Mouse (Mus musculus) forebrain, embryonic 12.5 days (tissue): Measurements from ENCODE around the gene 6030468B19Rik. TPM values are rescaled to one million over a fixed set of nuclear protein-coding genes. Genes with fewer than 3 reads are reported as not detected.
A peak's percentile ranks its signal among the peaks of the same experiment; 100 is the strongest.
"Not testable (repeated sequence)": the region's sequence is repeated elsewhere in the genome, so short reads cannot be mapped to it uniquely, and the experiment has no call there.

ENCODE experiments used
- ATAC-seq: fragments of 200-750 bp; cut with Nextera tagmentation; 2 replicates; pipeline ENCODE4 v1.8.0; 2017; ENCODE audit warnings: moderate TSS enrichment; ENCODE audit not compliant: low FRiP score
- H3K27ac ChIP-seq: fragments of 300-500 bp; sonication (generic); 2 replicates; pipeline ENCODE4 v1.5.1; 2016; ENCODE audit warnings: mild to moderate bottlenecking
- H3K27me3 ChIP-seq: fragments of 300-500 bp; sonication (generic); 2 replicates; pipeline ENCODE4 v1.6.1; 2016; ENCODE audit warnings: mild to moderate bottlenecking
- H3K36me3 ChIP-seq: fragments of 300-500 bp; sonication (generic); replicated peaks from 2 replicates; pipeline ENCODE4 v1.6.1; 2016; ENCODE audit warnings: mild to moderate bottlenecking
- H3K4me1 ChIP-seq: fragments of 300-500 bp; sonication (generic); 2 replicates; pipeline ENCODE4 v1.6.1; 2016
- H3K4me2 ChIP-seq: fragments of 300-500 bp; sonication (generic); 2 replicates; pipeline ENCODE4 v1.6.1; 2016; ENCODE audit warnings: mild to moderate bottlenecking, moderate library complexity
- H3K4me3 ChIP-seq: fragments of 300-500 bp; sonication (generic); replicated peaks from 2 replicates; pipeline ENCODE4 v1.5.1; 2016; ENCODE audit warnings: mild to moderate bottlenecking
- H3K9ac ChIP-seq: fragments of 300-500 bp; sonication (generic); 2 replicates; pipeline ENCODE4 v1.6.1; 2016; ENCODE audit warnings: mild to moderate bottlenecking
- H3K9me3 ChIP-seq: fragments of 300-500 bp; sonication (generic); 2 replicates; pipeline ENCODE4 v1.6.1; 2016
- WGBS: fragments of 180-500 bp; shearing (Covaris S2); methylation state at CpG from one replicate; pipeline ENCODE4 v1.1.7; 2016; 5-methylcytosine and 5-hydroxymethylcytosine counted together
- polyA plus RNA-seq: library from polyadenylated mRNA; unstranded; fragments of >200 nt; fragmentation: Nextera tagmentation; extraction: Ambion mirVana; gene quantifications from 2 replicates; pipeline ENCODE4 v1.2.1, GENCODE M21; 2016

The 6030468B19Rik gene
- polyA plus RNA-seq, 1 experiment from 2014 or later, result not detected

- Histone ChIP-seq H3K9me3 (no peaks in the 10 kb centered on the region), H3K27me3 (peaks cover 76% of the 10 kb centered on the region)
Measured at GRCm38 (mm10) chr11:117780199-117780515, 17.3 kb upstream of the 6030468B19Rik start.

DNA sequence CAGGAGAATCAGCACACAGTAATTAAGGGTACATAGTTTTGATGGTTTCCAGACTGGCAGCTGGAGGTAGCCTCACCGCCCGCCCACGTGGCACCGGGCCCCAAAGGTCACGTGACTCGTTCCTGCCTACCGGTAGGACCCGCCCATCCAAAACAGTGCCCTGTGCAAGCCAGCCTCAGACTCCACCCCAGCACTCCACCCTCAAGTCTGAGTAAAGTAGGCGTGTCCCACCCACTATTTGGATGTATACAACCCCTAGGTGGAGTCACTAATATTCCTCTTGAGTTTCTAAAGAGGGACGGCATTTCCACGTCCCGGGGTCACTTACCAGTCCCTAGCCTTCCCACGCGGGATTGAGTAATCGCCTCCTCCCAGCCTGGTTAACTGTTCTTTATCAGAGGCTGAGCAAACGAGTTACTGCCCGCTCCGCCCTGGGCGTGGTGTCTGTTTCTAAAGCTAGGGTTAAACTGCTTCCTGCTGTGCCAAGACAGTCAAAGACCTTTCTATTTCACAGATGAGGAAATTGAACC is 16.8 kb upstream of the 6030468B19Rik start:
- peaks cover 77% of the 10 kb centered on the region for H3K27me3 ChIP-seq
- no peak; the same call in 1 of the 2 replicates for ATAC-seq
- peaks cover 41% of the 10 kb centered on the region for H3K4me1 ChIP-seq
- no peaks in the 10 kb centered on the region for H3K36me3 ChIP-seq
- H3K9me3 ChIP-seq, result no peaks in the 10 kb centered on the region
- 3% methylated on average over 19 of the region's 19 CpGs for WGBS
- H3K9ac ChIP-seq, result peak overlapping the region; percentile 33
- no peak overlapping the region for H3K27ac ChIP-seq
- H3K4me3 ChIP-seq, result peak overlapping the region; percentile 33
- peak overlapping the region; percentile 56 for H3K4me2 ChIP-seq

More at GRCm38 (mm10) chr11:117780199-117780515, 17.3 kb upstream of the 6030468B19Rik start:
- H3K4me3 ChIP-seq, result peak overlapping the region; percentile 33
- H3K4me1 ChIP-seq, result peaks cover 41% of the 10 kb centered on the region
- ATAC-seq, result 0 out of 2 replicates have a peak, but pooled peaks have one; percentile 21
- peak overlapping the region; percentile 56 for H3K4me2 ChIP-seq
- no peaks in the 10 kb centered on the region for H3K36me3 ChIP-seq
- WGBS, result 2% methylated on average over 17 of the region's 17 CpGs
- H3K9ac ChIP-seq, result peak overlapping the region; percentile 33
- no peak overlapping the region; the same call in 1 of the 2 replicates for H3K27ac ChIP-seq

DNA sequence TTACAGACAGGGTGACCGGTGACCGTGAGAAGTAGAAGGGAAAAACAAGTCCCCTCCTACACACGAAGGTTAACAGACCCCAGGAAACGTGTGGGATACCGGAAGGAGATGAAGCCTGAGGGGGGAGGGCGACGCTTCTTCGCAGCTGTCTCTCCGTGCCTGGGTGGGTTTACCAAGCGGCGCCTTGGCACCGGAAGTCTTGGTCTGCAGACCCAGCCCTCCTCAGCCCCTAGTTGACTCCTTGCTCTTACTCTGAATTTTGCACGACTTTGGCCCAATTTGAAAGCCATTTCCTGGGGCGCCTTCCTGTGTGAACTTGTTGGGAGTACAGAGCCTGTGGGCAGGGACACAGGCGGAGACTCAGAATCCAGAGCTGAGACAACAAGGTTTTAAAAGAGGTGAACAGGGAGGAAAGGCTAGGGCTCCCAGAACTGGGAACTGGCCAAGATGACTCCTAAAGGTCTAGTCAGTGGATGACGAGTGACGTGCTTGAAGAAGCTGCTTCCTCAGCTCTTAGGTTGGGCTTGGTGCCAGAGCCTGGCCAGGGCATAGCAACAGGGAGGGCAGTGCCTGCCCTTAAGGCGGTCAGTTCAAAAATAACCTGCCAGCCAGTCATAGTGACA is 16.1 kb upstream of the 6030468B19Rik start:
- peaks cover 79% of the 10 kb centered on the region for H3K27me3 ChIP-seq
- peak overlapping the region; percentile 33; the same call in 1 of the 2 replicates for H3K4me3 ChIP-seq
- no peaks in the 10 kb centered on the region for H3K9me3 ChIP-seq
- peaks cover 43% of the 10 kb centered on the region for H3K4me1 ChIP-seq
- H3K36me3 ChIP-seq, result no peaks in the 10 kb centered on the region
- no peak overlapping the region for H3K9ac ChIP-seq
- 24% methylated on average over 18 of the region's 18 CpGs for WGBS
- no peak for ATAC-seq
- H3K27ac ChIP-seq, result 0 out of 2 replicates have a peak overlapping the region, but pooled peaks have one; percentile 42
- H3K4me2 ChIP-seq, result peak overlapping the region; percentile 56; the same call in 1 of the 2 replicates

GRCm38 (mm10) chr11:117781993-117782704 is 15.3 kb upstream of the 6030468B19Rik start, which contains the start of the genes Tmc8 and Tmc6:
Gene Tmc8, plus strand, starts transcription at chr11:117782076.
Gene Tmc6, minus strand, starts transcription at chr11:117782198.
- H3K4me3 ChIP-seq, result peak within 1 kb of the TSS; percentile 33
- no peaks in the 10 kb centered on the region for H3K36me3 ChIP-seq
- H3K9me3 ChIP-seq, result no peaks in the 10 kb centered on the region
- peaks cover 79% of the 10 kb centered on the region for H3K27me3 ChIP-seq
- peaks cover 44% of the 10 kb centered on the region for H3K4me1 ChIP-seq
- no peak for ATAC-seq
- peak within 1 kb of the TSS; percentile 50 for H3K9ac ChIP-seq
- H3K4me2 ChIP-seq, result peak within 1 kb of the TSS; percentile 62
- WGBS, result 33% methylated on average over 24 of the region's 24 CpGs
- peak within 1 kb of the TSS; percentile 42; the same call in 1 of the 2 replicates for H3K27ac ChIP-seq

DNA sequence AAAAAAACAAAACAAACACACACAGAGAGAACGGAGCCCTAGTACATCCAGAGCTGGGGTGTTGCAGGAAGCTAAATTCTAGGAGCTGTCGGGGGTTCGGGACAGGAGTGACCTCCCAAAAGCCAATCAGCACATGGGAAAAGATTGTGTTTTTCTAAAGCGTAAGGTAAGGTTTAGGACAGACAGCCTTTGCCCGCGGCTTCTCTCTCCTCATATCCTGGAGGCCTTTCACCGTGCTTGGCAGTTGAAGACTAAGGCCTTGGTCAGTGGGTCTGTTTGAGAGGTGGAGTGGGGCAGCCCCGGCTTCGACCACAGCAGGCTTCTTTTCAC is 14.8 kb upstream of the 6030468B19Rik start:
- H3K9ac ChIP-seq, result peak overlapping the region; percentile 50; the same call in 1 of the 2 replicates
- 37% methylated on average over 9 of the region's 9 CpGs for WGBS
- peaks cover 77% of the 10 kb centered on the region for H3K27me3 ChIP-seq

DNA sequence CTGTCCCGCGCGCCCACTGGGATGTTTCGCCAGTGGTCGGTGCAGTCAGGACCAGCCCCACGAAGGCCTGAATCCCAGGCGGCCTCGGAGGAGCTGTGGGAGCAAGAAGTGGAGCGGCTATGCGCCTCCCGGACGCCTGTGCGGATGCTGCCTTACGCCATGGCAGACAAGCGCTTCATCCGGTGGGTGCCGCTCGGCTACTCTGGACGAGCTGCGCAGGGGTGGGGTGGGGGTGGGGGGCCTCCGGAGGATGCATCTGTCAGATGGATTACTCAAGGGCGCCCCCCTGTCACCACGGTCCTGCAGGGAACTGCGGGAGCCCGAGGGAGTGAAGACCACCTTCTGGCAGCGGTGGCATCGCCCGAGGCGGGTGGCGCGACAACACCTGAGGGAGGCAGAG is 14.4 kb upstream of the 6030468B19Rik start:
- WGBS, result 3% methylated on average over 31 of the region's 31 CpGs
- peaks cover 74% of the 10 kb centered on the region for H3K27me3 ChIP-seq
- ATAC-seq, result no peak

More for the DNA sequence above, 14.8 kb upstream of the 6030468B19Rik start:
- H3K4me3 ChIP-seq, result peak overlapping the region; percentile 33
- H3K4me2 ChIP-seq, result peak overlapping the region; percentile 62
- no peaks in the 10 kb centered on the region for H3K9me3 ChIP-seq
- no peaks in the 10 kb centered on the region for H3K36me3 ChIP-seq
- H3K4me1 ChIP-seq, result peaks cover 44% of the 10 kb centered on the region
- 0 out of 2 replicates have a peak overlapping the region, but pooled peaks have one; percentile 19 for H3K27ac ChIP-seq
- no peak for ATAC-seq

GRCm38 (mm10) chr11:117783683-117784309 is 13.7 kb upstream of the 6030468B19Rik start:
- Histone ChIP-seq H3K27me3 (peaks cover 67% of the 10 kb centered on the region), H3K27ac (no peak overlapping the region), H3K36me3 (no peaks in the 10 kb centered on the region), H3K4me2 (peak overlapping the region; percentile 62), H3K4me1 (peaks cover 43% of the 10 kb centered on the region), H3K4me3 (peak overlapping the region; percentile 33; the same call in 1 of the 2 replicates), H3K9me3 (no peaks in the 10 kb centered on the region), H3K9ac (peak overlapping the region; percentile 50; the same call in 1 of the 2 replicates)
- WGBS, result 26% methylated on average over 10 of the region's 10 CpGs
- peak; percentile 33; the same call in 1 of the 2 replicates for ATAC-seq

More for the DNA sequence above, 14.4 kb upstream of the 6030468B19Rik start:
- Histone ChIP-seq H3K4me2 (peak overlapping the region; percentile 62), H3K4me3 (peak overlapping the region; percentile 33), H3K27ac (0 out of 2 replicates have a peak overlapping the region, but pooled peaks have one; percentile 19), H3K36me3 (no peaks in the 10 kb centered on the region), H3K9me3 (no peaks in the 10 kb centered on the region), H3K4me1 (peaks cover 44% of the 10 kb centered on the region), H3K9ac (peak overlapping the region; percentile 50)

- no peak for ATAC-seq
- Histone ChIP-seq H3K4me3 (no peak overlapping the region), H3K9ac (0 out of 2 replicates have a peak overlapping the region, but pooled peaks have one; percentile 7), H3K36me3 (no peaks in the 10 kb centered on the region), H3K27ac (no peak overlapping the region), H3K4me2 (no peak overlapping the region), H3K9me3 (no peaks in the 10 kb centered on the region), H3K4me1 (peaks cover 25% of the 10 kb centered on the region), H3K27me3 (peaks cover 54% of the 10 kb centered on the region)
- WGBS, result 8% methylated on average over 10 of the region's 10 CpGs
Measured at GRCm38 (mm10) chr11:117786294-117786693, 11.2 kb upstream of the 6030468B19Rik start.

DNA sequence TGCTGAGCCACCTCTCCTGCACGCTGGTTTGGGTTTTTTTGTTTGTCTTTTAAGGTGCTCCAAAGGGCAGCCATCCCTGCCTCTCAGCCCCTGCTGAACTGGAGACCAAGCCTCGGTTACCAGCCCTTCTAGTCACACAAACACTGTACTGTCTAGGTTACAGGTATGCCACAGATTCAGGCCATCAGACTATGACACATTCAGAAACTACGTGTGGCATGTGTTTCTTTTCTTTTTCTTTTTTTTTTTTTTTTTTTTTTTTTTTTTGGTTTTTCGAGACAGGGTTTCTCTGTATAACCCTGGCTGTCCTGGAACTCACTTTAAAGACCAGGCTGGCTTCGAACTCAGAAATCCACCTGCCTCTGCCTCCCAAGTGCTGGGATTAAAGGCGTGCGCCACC is 9.0 kb upstream of the 6030468B19Rik start:
- not testable (repeated sequence) for H3K4me2 ChIP-seq, H3K36me3 ChIP-seq, H3K9ac ChIP-seq, H3K27ac ChIP-seq, H3K4me3 ChIP-seq, ATAC-seq, H3K9me3 ChIP-seq
- Histone ChIP-seq H3K4me1 (peaks cover 14% of the 10 kb centered on the region), H3K27me3 (peaks cover 47% of the 10 kb centered on the region)
- WGBS, result 82% methylated on average over 7 of the region's 7 CpGs

GRCm38 (mm10) chr11:117790286-117790685 is 7.2 kb upstream of the 6030468B19Rik start:
- H3K4me1 ChIP-seq, result peaks cover 11% of the 10 kb centered on the region; the same call in 1 of the 2 replicates
- H3K36me3 ChIP-seq, result no peaks in the 10 kb centered on the region
- WGBS, result 5% methylated on average over 14 of the region's 14 CpGs
- ATAC-seq, result 0 out of 2 replicates have a peak, but pooled peaks have one; percentile 9
- H3K4me3 ChIP-seq, result no peak overlapping the region
- peak overlapping the region; percentile 39 for H3K4me2 ChIP-seq
- H3K27me3 ChIP-seq, result peaks cover 35% of the 10 kb centered on the region
- H3K27ac ChIP-seq, result no peak overlapping the region
- no peaks in the 10 kb centered on the region for H3K9me3 ChIP-seq
- H3K9ac ChIP-seq, result no peak overlapping the region

DNA sequence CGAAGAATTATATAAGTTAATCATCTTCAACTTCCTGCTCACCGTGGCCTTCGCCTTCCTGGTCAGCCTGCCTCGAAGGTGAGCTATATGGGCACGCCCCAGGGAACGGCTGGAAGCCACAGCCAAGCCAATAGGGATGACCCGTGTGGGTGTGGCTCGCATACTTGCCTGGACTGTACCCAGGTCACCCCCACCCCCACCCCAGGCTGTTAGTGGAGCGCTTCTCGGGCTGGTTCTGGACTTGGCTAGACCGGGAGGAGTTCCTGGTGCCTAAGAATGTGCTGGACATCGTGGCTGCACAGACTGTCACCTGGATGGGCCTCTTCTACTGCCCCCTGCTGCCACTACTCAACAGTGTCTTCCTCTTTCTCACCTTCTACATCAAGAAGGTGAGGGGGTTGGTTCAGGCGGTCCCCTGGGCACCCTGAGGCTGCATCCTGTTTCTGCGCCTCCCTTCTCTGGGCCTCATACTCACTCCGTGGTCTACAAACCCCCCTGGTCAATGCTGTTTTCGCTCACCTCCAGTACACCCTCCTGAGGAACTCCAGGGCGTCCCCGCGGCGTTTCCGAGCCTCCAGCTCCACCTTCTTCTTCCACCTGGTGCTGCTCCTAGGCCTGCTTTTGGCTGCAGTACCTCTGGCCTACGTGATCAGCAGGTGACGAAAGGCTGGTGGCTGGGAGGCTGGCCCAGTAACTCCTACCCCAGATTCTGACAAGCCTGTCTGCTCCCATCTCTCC is 6.6 kb upstream of the 6030468B19Rik start:
- 34% methylated on average over 23 of the region's 23 CpGs for WGBS
- Histone ChIP-seq H3K9ac (no peak overlapping the region), H3K4me3 (no peak overlapping the region), H3K27ac (no peak overlapping the region), H3K4me2 (peak overlapping the region; percentile 39), H3K9me3 (no peaks in the 10 kb centered on the region), H3K36me3 (no peaks in the 10 kb centered on the region), H3K27me3 (peaks cover 32% of the 10 kb centered on the region), H3K4me1 (peaks cover 11% of the 10 kb centered on the region; the same call in 1 of the 2 replicates)
- ATAC-seq, result 0 out of 2 replicates have a peak, but pooled peaks have one; percentile 11
